Mouse (Mus musculus) intestine, postnatal 0 days (tissue): ENCODE measurements around the gene Tbkbp1. TPM values are rescaled to one million over a fixed set of nuclear protein-coding genes. Genes with fewer than 3 reads are reported as not detected.

ENCODE experiments used
- ATAC-seq: fragments of 200-750 bp; cut with Nextera tagmentation; 2 replicates; pipeline ENCODE4 v1.8.0; 2017; ENCODE audit warnings: mild to moderate bottlenecking, moderate TSS enrichment, moderate library complexity
- H3K27ac ChIP-seq: fragments of 300-500 bp; sonication (generic); 2 replicates; pipeline ENCODE4 v1.5.1; 2014; ENCODE audit warnings: mild to moderate bottlenecking, low read depth, low read length, moderate library complexity
- H3K27me3 ChIP-seq: fragments of 300-500 bp; sonication (generic); replicated peaks from 2 replicates; pipeline ENCODE4 v1.6.1; 2014; ENCODE audit warnings: low read length, mixed read lengths; ENCODE audit not compliant: control insufficient read depth, insufficient read depth
- H3K36me3 ChIP-seq: fragments of 300-500 bp; sonication (generic); 2 replicates; pipeline ENCODE4 v1.6.1; 2014; ENCODE audit warnings: mild to moderate bottlenecking, moderate library complexity; ENCODE audit not compliant: control insufficient read depth, insufficient read depth
- H3K4me1 ChIP-seq: fragments of 300-500 bp; sonication (generic); replicated peaks from 2 replicates; pipeline ENCODE4 v1.6.1; 2014; ENCODE audit warnings: antibody characterized with exemption, low read length, mixed read lengths; ENCODE audit not compliant: control insufficient read depth, insufficient read depth
- H3K4me2 ChIP-seq: fragments of 300-500 bp; sonication (generic); replicated peaks from 2 replicates; pipeline ENCODE4 v1.6.1; 2014; ENCODE audit warnings: low read depth, mild to moderate bottlenecking, moderate library complexity
- H3K4me3 ChIP-seq: fragments of 300-500 bp; sonication (generic); 2 replicates; pipeline ENCODE4 v1.5.1; 2014; ENCODE audit warnings: low read depth, low read length
- H3K9ac ChIP-seq: fragments of 300-500 bp; sonication (generic); 2 replicates; pipeline ENCODE4 v1.6.1; 2014; ENCODE audit warnings: mild to moderate bottlenecking, low read depth, low read length
- H3K9me3 ChIP-seq: fragments of 300-500 bp; sonication (generic); 2 replicates; pipeline ENCODE4 v1.6.1; 2016; ENCODE audit warnings: mixed run types; ENCODE audit not compliant: control insufficient read depth
- CTCF ChIP-seq: sonication (generic); IDR thresholded peaks from 2 replicates; pipeline ENCODE4 v1.5.1; 2016; ENCODE audit warnings: low read depth, mild to moderate bottlenecking, control low read depth, antibody characterized with exemption, moderate library complexity
- WGBS: fragments of 180-500 bp; shearing (Covaris S2); extraction: QIAGEN DNeasy Blood & Tissue Kit; methylation state at CpG from one replicate; pipeline ENCODE4 v1.1.7; 2014; 5-methylcytosine and 5-hydroxymethylcytosine counted together
- polyA plus RNA-seq: library from polyadenylated mRNA; unstranded; fragments of >200 nt; fragmentation: Nextera tagmentation; extraction: Ambion mirVana; gene quantifications from 2 replicates; pipeline ENCODE4 v1.2.1, GENCODE M21; 2015

Tbkbp1 gene
- polyA plus RNA-seq, 1 experiment from 2014 or later: 1.7 TPM

GRCm38 (mm10) chr11:97120221-97120620 lies 31.1 kb downstream of the Tbkbp1 start:
- Histone ChIP-seq H3K4me1 (no peaks in the 10 kb centered on the region), H3K36me3 (no peaks in the 10 kb centered on the region), H3K27me3 (peaks cover 33% of the 10 kb centered on the region), H3K9me3 (no peaks in the 10 kb centered on the region), H3K4me3 (no peak overlapping the region), H3K4me2 (no peak overlapping the region), H3K27ac (no peak overlapping the region), H3K9ac (no peak overlapping the region)
- WGBS: 52% methylated on average over 10 of the region's 10 CpGs
- no peak for TF ChIP-seq CTCF
- ATAC-seq: no peak

GRCm38 (mm10) chr11:97115797-97116196 lies 35.5 kb downstream of the Tbkbp1 start:
- H3K4me3 ChIP-seq: peak overlapping the region; percentile 40; the same call in 1 of the 2 replicates

GRCm38 (mm10) chr11:97114671-97115601 lies 36.4 kb downstream of the Tbkbp1 start, which contains the start of gene Tbx21:
Tbx21 (minus strand) TSS chr11:97115331.
- Histone ChIP-seq H3K4me1 (no peaks in the 10 kb centered on the region), H3K36me3 (no peaks in the 10 kb centered on the region), H3K27ac (no peak within 1 kb of the TSS), H3K4me2 (peak within 1 kb of the TSS; percentile 64), H3K4me3 (peak within 1 kb of the TSS; percentile 40), H3K27me3 (peaks cover 59% of the 10 kb centered on the region), H3K9me3 (no peaks in the 10 kb centered on the region), H3K9ac (peak within 1 kb of the TSS; percentile 7; the same call in 1 of the 2 replicates)
- no peak for ATAC-seq
- no peak for TF ChIP-seq CTCF
- under 1% methylated on average over 86 of the region's 87 CpGs for WGBS

More at GRCm38 (mm10) chr11:97115797-97116196, 35.5 kb downstream of the Tbkbp1 start:
- Histone ChIP-seq H3K27ac (no peak overlapping the region), H3K4me2 (peak overlapping the region; percentile 64), H3K4me1 (no peaks in the 10 kb centered on the region), H3K9me3 (no peaks in the 10 kb centered on the region), H3K9ac (no peak overlapping the region), H3K36me3 (no peaks in the 10 kb centered on the region), H3K27me3 (peaks cover 59% of the 10 kb centered on the region)
- ATAC-seq: no peak
- no peak for TF ChIP-seq CTCF
- 10% methylated on average over 11 of the region's 11 CpGs for WGBS

- Histone ChIP-seq H3K4me2 (no peak overlapping the region), H3K36me3 (no peaks in the 10 kb centered on the region), H3K27ac (no peak overlapping the region), H3K9ac (no peak overlapping the region), H3K9me3 (no peaks in the 10 kb centered on the region), H3K4me3 (no peak overlapping the region), H3K27me3 (peaks cover 50% of the 10 kb centered on the region), H3K4me1 (no peaks in the 10 kb centered on the region)
- no peak for TF ChIP-seq CTCF
- ATAC-seq: no peak
- 79% methylated on average over 9 of the region's 9 CpGs for WGBS
These were observed 38.7 kb downstream of the Tbkbp1 start for GRCm38 (mm10) chr11:97112519-97113125.

- Histone ChIP-seq H3K36me3 (no peaks in the 10 kb centered on the region), H3K27ac (no peak overlapping the region), H3K4me1 (no peaks in the 10 kb centered on the region), H3K4me3 (no peak overlapping the region), H3K4me2 (no peak overlapping the region), H3K9me3 (no peaks in the 10 kb centered on the region), H3K27me3 (peaks cover 17% of the 10 kb centered on the region), H3K9ac (no peak overlapping the region)
- no peak for ATAC-seq
- WGBS: 79% methylated on average over 16 of the region's 16 CpGs
- TF ChIP-seq CTCF: no peak
These were observed 42.3 kb downstream of the Tbkbp1 start for GRCm38 (mm10) chr11:97108976-97109375.

- no peak for TF ChIP-seq CTCF
- Histone ChIP-seq H3K27me3 (peaks cover 18% of the 10 kb centered on the region; the same call in 1 of the 2 replicates), H3K4me3 (no peak overlapping the region), H3K9me3 (no peaks in the 10 kb centered on the region), H3K4me1 (no peaks in the 10 kb centered on the region), H3K4me2 (no peak overlapping the region), H3K36me3 (no peaks in the 10 kb centered on the region), H3K27ac (no peak overlapping the region), H3K9ac (no peak overlapping the region)
- no peak for ATAC-seq
- WGBS: 93% methylated on average over 9 of the region's 9 CpGs
These were observed 47.2 kb downstream of the Tbkbp1 start for GRCm38 (mm10) chr11:97104091-97104483.
